Mouse (Mus musculus) kidney, postnatal 0 days (tissue): ENCODE results near the gene Scn5a. TPM values are rescaled to one million over a fixed set of nuclear protein-coding genes. Genes with fewer than 3 reads are reported as not detected.

ENCODE experiments used
- ATAC-seq: fragments of 200-750 bp; cut with Nextera tagmentation; replicated peaks from 2 replicates; pipeline ENCODE4 v1.8.0; 2017; ENCODE audit warnings: low read depth, moderate number of reproducible peaks, moderate TSS enrichment, moderate library complexity; ENCODE audit not compliant: low FRiP score
- DNase-seq: peaks from one replicate; pipeline ENCODE4 v3.0.0-alpha.2; 2016; ENCODE audit warnings: low spot score
- H3K27ac ChIP-seq: fragments of 300-500 bp; sonication (generic); 2 replicates; pipeline ENCODE4 v1.5.1; 2014; ENCODE audit warnings: mild to moderate bottlenecking
- H3K27me3 ChIP-seq: fragments of 300-500 bp; sonication (generic); 2 replicates; pipeline ENCODE4 v1.6.1; 2014; ENCODE audit warnings: low read length, mixed read lengths; ENCODE audit not compliant: insufficient read depth
- H3K36me3 ChIP-seq: fragments of 300-500 bp; sonication (generic); 2 replicates; pipeline ENCODE4 v1.6.1; 2014; ENCODE audit warnings: low read length, mixed read lengths; ENCODE audit not compliant: insufficient read depth
- H3K4me1 ChIP-seq: fragments of 300-500 bp; sonication (generic); replicated peaks from 2 replicates; pipeline ENCODE4 v1.6.1; 2014; ENCODE audit warnings: antibody characterized with exemption, low read length, mixed read lengths; ENCODE audit not compliant: insufficient read depth
- H3K4me2 ChIP-seq: fragments of 300-500 bp; sonication (generic); 2 replicates; pipeline ENCODE4 v1.6.1; 2014; ENCODE audit warnings: mild to moderate bottlenecking, low read length, moderate library complexity, mixed read lengths
- H3K4me3 ChIP-seq: fragments of 300-500 bp; sonication (generic); replicated peaks from 2 replicates; pipeline ENCODE4 v1.5.1; 2014; ENCODE audit warnings: low read depth, low read length
- H3K9ac ChIP-seq: fragments of 300-500 bp; sonication (generic); 2 replicates; pipeline ENCODE4 v1.6.1; 2014; ENCODE audit warnings: low read depth, low read length
- H3K9me3 ChIP-seq: fragments of 300-500 bp; sonication (generic); replicated peaks from 2 replicates; pipeline ENCODE4 v1.6.1; 2016; ENCODE audit warnings: low read length, inconsistent platforms, mixed read lengths
- CTCF ChIP-seq: IDR thresholded peaks from 2 replicates; pipeline ENCODE4 v1.5.1; 2016; ENCODE audit warnings: antibody characterized with exemption, low read depth, mild to moderate bottlenecking, moderate library complexity
- WGBS: fragments of 180-500 bp; shearing (Covaris S2); extraction: QIAGEN DNeasy Blood & Tissue Kit; methylation state at CpG from one replicate; pipeline ENCODE4 v1.1.7; 2014; 5-methylcytosine and 5-hydroxymethylcytosine counted together
- polyA plus RNA-seq: library from polyadenylated mRNA; unstranded; fragments of >200 nt; fragmentation: Nextera tagmentation; extraction: Ambion mirVana; gene quantifications from 2 replicates; pipeline ENCODE4 v1.2.1, GENCODE M21; 2015

The Scn5a gene
- polyA plus RNA-seq, 1 experiment from 2014 or later = 0.12 TPM

GRCm38 (mm10) chr9:119540726-119541125, 38.1 kb downstream of the Scn5a start:
- Histone ChIP-seq H3K4me3 (no peak overlapping the region), H3K27me3 (no peaks in the 10 kb centered on the region), H3K9me3 (no peaks in the 10 kb centered on the region), H3K4me2 (no peak overlapping the region), H3K27ac (no peak overlapping the region), H3K36me3 (no peaks in the 10 kb centered on the region), H3K4me1 (no peaks in the 10 kb centered on the region), H3K9ac (no peak overlapping the region)
- ATAC-seq (no peak), DNase-seq (no peak)
- TF ChIP-seq CTCF = no peak
- 87% methylated on average over 9 of the region's 9 CpGs for WGBS

GRCm38 (mm10) chr9:119537823-119538222, 41.0 kb downstream of the Scn5a start:
- Histone ChIP-seq H3K4me2 (no peak overlapping the region), H3K36me3 (no peaks in the 10 kb centered on the region), H3K4me1 (no peaks in the 10 kb centered on the region), H3K27ac (no peak overlapping the region), H3K27me3 (no peaks in the 10 kb centered on the region), H3K9me3 (no peaks in the 10 kb centered on the region), H3K9ac (no peak overlapping the region), H3K4me3 (no peak overlapping the region)
- 62% methylated on average over 4 of the region's 4 CpGs for WGBS
- no peak for TF ChIP-seq CTCF
- ATAC-seq (no peak), DNase-seq (no peak)

GRCm38 (mm10) chr9:119531684-119532417, 47.0 kb downstream of the Scn5a start:
- Histone ChIP-seq H3K9ac (no peak overlapping the region), H3K9me3 (no peaks in the 10 kb centered on the region), H3K4me3 (no peak overlapping the region), H3K27me3 (no peaks in the 10 kb centered on the region), H3K4me1 (no peaks in the 10 kb centered on the region), H3K36me3 (no peaks in the 10 kb centered on the region), H3K27ac (no peak overlapping the region), H3K4me2 (no peak overlapping the region)
- no peak for TF ChIP-seq CTCF
- WGBS = 41% methylated on average over 10 of the region's 10 CpGs
- DNase-seq = no peak
- no peak for ATAC-seq

- Histone ChIP-seq H3K27ac (no peak overlapping the region), H3K4me3 (no peak overlapping the region), H3K36me3 (no peaks in the 10 kb centered on the region), H3K27me3 (no peaks in the 10 kb centered on the region), H3K4me1 (no peaks in the 10 kb centered on the region), H3K9me3 (no peaks in the 10 kb centered on the region), H3K9ac (no peak overlapping the region), H3K4me2 (no peak overlapping the region)
- no peak for TF ChIP-seq CTCF
- DNase-seq (no peak), ATAC-seq (no peak)
- WGBS = 93% methylated on average over 6 of the region's 6 CpGs
These were observed 54.3 kb downstream of the Scn5a start for GRCm38 (mm10) chr9:119524511-119524910.

- TF ChIP-seq CTCF = no peak
- no peaks in the 10 kb centered on the region for H3K36me3 ChIP-seq
- H3K4me3 ChIP-seq = no peak overlapping the region
- H3K27me3 ChIP-seq = no peaks in the 10 kb centered on the region
- 70% methylated on average over 8 of the region's 8 CpGs for WGBS
- no peak for DNase-seq
- H3K27ac ChIP-seq = no peak overlapping the region
- no peak overlapping the region for H3K9ac ChIP-seq
- no peak overlapping the region for H3K4me2 ChIP-seq
- H3K4me1 ChIP-seq = 0 out of 2 replicates have a peak, but pooled peaks cover 4% of the 10 kb centered on the region
- H3K9me3 ChIP-seq = no peaks in the 10 kb centered on the region
- no peak for ATAC-seq
These were observed 55.5 kb downstream of the Scn5a start for GRCm38 (mm10) chr9:119523301-119523700.

- no peak overlapping the region for H3K9ac ChIP-seq
- 0 out of 2 replicates have a peak, but pooled peaks cover 4% of the 10 kb centered on the region for H3K4me1 ChIP-seq
- no peak for DNase-seq
- no peak overlapping the region for H3K27ac ChIP-seq
- H3K4me3 ChIP-seq = no peak overlapping the region
- TF ChIP-seq CTCF = no peak
- H3K9me3 ChIP-seq = no peaks in the 10 kb centered on the region
- ATAC-seq = no peak
- no peak overlapping the region; the same call in 1 of the 2 replicates for H3K4me2 ChIP-seq
- H3K27me3 ChIP-seq = no peaks in the 10 kb centered on the region; the same call in 1 of the 2 replicates
- 47% methylated on average over 23 of the region's 23 CpGs for WGBS
- no peaks in the 10 kb centered on the region for H3K36me3 ChIP-seq
These were observed 59.7 kb downstream of the Scn5a start for GRCm38 (mm10) chr9:119519116-119519515.
